Mouse (Mus musculus) A20 (cell line): ENCODE measurements at regions not wholly inside any gene's neighbourhood (a gene's known extent, or its start where the extent isn't known, plus 50 kb on each side); places are given as distances from the start of the nearest gene placed in this dataset.

Experiments
- DNase-seq: peaks from one replicate; pipeline ENCODE4 v3.0.0-alpha.2; 2011; ENCODE audit warnings: low read depth, low spot score

GRCm38 (mm10) chr13:39351606-39352005 lies 390.9 kb upstream of the Slc35b3 start:
- no peak for DNase-seq

- no peak for DNase-seq
Measured at GRCm38 (mm10) chr13:39350668-39351067, 390.0 kb upstream of the Slc35b3 start.

DNA sequence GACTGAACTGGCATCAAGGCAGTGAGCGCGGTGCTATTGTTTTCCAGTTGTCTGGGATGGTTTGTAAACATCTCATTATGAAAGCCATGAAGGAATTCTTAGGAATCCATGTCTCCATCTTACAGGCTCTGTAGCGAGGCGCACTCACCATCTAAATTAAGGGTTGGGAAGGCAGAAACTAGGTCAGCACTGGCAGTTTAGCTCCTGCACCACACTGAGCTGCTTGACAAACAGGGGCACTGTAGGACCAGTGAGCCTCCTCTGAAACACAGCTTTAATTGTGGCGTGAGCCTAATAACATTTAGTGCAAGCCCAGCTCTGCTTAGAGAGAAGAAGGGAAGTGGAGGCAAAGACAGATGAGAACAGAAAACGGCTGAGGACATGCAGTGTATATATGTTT lies 387.1 kb upstream of the Slc35b3 start:
- no peak for DNase-seq

GRCm38 (mm10) chr13:39334874-39335273 lies 374.2 kb upstream of the Slc35b3 start:
- no peak for DNase-seq

- DNase-seq = no peak
Measured at GRCm38 (mm10) chr13:39329794-39330193, 369.1 kb upstream of the Slc35b3 start.

- DNase-seq = no peak
Measured at GRCm38 (mm10) chr13:39326176-39326575, 365.5 kb upstream of the Slc35b3 start.

GRCm38 (mm10) chr13:39321111-39321510 lies 360.4 kb upstream of the Slc35b3 start:
- no peak for DNase-seq

- no peak for DNase-seq
Measured at GRCm38 (mm10) chr13:39309758-39310157, 349.1 kb upstream of the Slc35b3 start.

- no peak for DNase-seq
Measured at GRCm38 (mm10) chr13:39307845-39308244, 347.2 kb upstream of the Slc35b3 start.

DNA sequence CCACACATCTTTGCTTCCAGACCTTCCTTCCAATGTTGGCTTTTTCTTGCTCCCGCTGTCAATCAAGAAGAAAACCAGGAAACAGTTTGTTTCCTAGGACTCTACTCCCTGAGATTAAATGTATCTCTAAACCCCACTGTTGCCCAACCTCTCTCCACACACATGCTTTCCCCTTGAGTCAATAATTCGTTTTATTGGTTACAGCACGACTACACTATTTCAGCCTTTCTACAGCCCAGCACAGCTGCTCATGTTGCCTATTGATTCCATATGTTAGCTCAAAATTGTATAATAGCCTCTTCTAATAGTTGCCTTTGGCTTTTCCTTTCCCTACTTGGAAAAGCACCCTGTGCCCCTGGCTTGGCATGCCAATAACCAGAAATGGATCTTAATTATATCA lies 346.2 kb upstream of the Slc35b3 start:
- DNase-seq = no peak

DNA sequence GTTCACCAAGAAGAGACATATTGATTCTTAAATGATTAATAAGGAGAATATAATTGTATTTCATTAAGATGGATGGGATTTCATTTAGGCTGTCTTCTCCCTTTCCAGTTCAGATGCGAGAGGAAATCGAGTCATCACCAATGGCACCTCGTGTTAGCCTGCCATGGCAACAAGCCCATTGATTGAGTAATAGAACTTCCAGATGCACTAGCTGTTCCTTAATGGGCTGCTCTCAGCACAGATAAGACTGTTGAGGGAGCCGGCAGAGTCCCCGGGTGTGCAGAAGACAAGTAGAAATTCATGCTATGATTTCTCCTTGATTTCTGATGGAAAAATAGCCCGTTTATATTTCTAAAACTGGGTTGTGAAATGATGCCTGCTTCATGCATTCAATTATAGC lies 336.5 kb upstream of the Slc35b3 start:
- DNase-seq = no peak

- DNase-seq = no peak
Measured at GRCm38 (mm10) chr13:39290216-39290960, 329.7 kb upstream of the Slc35b3 start.

DNA sequence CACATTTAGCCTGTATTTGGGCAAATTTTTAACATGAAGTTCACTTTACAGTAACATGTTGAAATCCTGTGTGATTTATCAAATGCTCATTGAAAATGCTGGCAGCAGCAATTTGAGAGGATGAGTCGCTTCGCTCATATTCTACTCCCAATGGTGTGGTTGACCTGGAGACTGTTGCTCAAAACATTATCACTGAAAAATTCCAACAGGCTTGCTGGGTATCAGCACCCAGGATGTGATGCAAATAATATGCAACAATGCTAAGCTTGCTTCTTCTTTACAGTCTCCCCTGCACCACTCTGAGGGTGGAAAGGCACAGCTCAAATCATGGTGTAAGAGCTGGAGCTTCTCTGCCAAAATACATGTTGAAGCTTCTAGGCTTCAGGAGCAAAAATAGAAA lies 321.6 kb upstream of the Slc35b3 start:
- DNase-seq = no peak

DNA sequence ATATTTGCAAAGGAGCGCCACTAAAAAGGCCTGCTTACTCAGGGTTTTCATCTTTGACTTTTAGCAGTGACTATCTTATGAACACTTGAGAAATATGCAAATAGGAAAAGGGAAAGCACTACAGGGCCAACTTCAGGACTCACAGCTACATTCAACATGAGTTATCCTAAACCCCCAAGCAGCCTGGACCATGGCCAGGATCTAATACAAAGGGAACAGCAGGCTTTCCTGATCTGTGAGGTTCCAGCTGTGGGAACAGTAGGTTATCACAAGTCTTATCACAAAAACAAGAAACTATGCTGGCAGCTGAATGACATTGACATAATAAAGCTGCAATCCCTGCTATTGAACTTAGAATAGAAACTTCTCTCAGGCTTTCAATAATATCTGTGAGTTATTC lies 317.4 kb upstream of the Slc35b3 start:
- DNase-seq = no peak

- DNase-seq = no peak
Measured at GRCm38 (mm10) chr13:39266024-39266423, 305.3 kb upstream of the Slc35b3 start.

DNA sequence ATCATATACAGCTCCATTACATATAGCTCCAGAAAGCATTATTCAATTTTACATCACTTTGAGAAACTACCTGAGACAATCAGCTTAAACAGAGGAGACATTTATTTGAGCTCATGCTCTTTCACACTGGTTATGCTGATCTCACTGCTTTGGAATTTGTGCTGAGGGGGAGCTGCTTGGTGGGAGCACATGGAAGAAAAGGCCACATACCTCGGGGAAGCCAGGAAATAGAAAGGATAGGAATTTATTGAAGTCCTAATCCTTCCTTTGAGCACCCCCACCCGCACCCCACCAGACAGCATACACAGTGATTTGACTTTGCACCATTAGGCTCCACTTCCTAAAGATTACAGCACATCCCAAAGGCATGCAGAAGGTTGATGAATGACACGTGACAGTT lies 296.0 kb upstream of the Slc35b3 start:
- no peak for DNase-seq

DNA sequence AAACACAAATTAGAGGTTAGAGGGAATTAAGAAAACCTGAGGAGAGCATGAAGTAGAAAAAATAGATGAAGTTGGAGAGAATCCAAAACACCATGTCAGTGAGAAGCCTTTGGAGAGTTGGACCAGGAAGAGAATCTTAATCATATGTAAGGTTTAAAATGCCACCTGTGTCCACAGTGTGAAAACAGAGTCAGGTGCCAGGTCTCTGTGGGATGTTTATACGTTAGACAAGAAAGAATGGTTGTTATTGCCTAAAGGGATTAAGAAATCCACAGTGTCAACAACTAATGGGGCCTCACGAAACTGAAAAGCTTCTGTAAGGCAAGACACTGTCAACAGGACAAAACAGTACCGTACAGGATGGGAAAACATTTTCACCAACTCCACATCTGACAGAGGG lies 294.7 kb upstream of the Slc35b3 start:
- no peak for DNase-seq

- no peak for DNase-seq
Measured at GRCm38 (mm10) chr13:39252591-39252990, 291.9 kb upstream of the Slc35b3 start.

GRCm38 (mm10) chr13:39250096-39250495 lies 289.4 kb upstream of the Slc35b3 start:
- no peak for DNase-seq

- DNase-seq = no peak
Measured at GRCm38 (mm10) chr13:39226829-39227228, 266.2 kb upstream of the Slc35b3 start.

DNA sequence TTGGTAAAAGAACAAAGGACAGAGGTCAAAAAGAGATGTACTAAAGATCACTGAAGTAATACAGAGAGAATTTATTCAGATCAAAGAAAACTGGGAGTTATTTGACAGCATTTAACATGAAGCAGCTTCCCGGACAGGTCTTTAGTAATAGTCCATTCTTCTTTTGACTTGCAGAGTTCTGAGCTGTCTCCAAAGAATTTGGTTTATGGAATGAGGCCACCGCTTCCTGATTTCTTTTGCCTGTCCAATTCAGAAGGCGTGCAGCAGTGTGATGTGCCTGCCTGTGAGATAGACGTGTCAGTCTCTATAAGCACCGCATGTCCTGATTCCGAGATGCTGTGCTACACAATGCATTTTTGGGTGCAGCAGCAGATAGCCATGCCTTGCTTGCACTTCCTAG lies 265.0 kb upstream of the Slc35b3 start:
- DNase-seq = no peak

DNA sequence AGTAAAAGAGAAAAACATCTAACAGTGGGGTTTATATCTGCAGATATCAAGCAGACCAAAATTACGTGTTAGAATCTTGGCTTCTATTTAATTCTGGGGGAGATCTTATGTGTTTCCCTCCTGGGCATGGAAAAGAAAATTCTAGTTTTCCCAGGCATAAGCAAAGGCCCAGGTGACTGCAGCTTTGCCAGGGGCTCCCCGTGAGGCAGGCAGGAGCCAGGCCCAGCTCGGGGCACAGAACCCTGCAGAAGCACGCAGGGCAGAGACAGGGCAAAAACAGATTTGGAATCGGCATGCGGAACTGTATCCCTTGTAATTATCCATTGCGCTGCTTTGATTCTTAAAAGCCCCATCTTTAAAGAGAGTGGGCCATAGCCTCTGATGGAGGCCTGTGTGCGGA lies 250.4 kb upstream of the Slc35b3 start:
- no peak for DNase-seq

- DNase-seq = peak; percentile 8
Measured at GRCm38 (mm10) chr13:39183715-39184179, 223.1 kb upstream of the Slc35b3 start.

GRCm38 (mm10) chr13:39161980-39162379 lies 201.3 kb upstream of the Slc35b3 start:
- DNase-seq = peak; percentile 10
